Mouse (Mus musculus) midbrain, embryonic 11.5 days (tissue): Measurements from ENCODE around the gene Sgms2. TPM values are rescaled to one million over a fixed set of nuclear protein-coding genes. Genes with fewer than 3 reads are reported as not detected.
A peak's percentile ranks its signal among the peaks of the same experiment; 100 is the strongest.

Experiments used
- ATAC-seq: fragments of 200-750 bp; cut with Nextera tagmentation; 2 replicates; pipeline ENCODE4 v1.8.0; 2017; ENCODE audit warnings: moderate TSS enrichment, moderate library complexity; ENCODE audit not compliant: low FRiP score
- DNase-seq: peaks from one replicate; pipeline ENCODE4 v3.0.0; 2015; ENCODE audit warnings: low spot score; ENCODE audit errors: missing footprints
- H3K27ac ChIP-seq: fragments of 300-500 bp; sonication (generic); 2 replicates; pipeline ENCODE4 v1.5.1; 2014; ENCODE audit warnings: low read depth, low read length
- H3K27me3 ChIP-seq: fragments of 300-500 bp; sonication (generic); 2 replicates; pipeline ENCODE4 v1.6.1; 2014; ENCODE audit warnings: mild to moderate bottlenecking, low read length, moderate library complexity, mixed read lengths; ENCODE audit not compliant: control insufficient read depth, insufficient read depth
- H3K36me3 ChIP-seq: fragments of 300-500 bp; sonication (generic); 2 replicates; pipeline ENCODE4 v1.6.1; 2014; ENCODE audit warnings: mild to moderate bottlenecking, low read length, moderate library complexity, mixed read lengths; ENCODE audit not compliant: control insufficient read depth, insufficient read depth
- H3K4me1 ChIP-seq: fragments of 300-500 bp; sonication (generic); 2 replicates; pipeline ENCODE4 v1.6.1; 2014; ENCODE audit warnings: low read length; ENCODE audit not compliant: control insufficient read depth, insufficient read depth
- H3K4me2 ChIP-seq: fragments of 300-500 bp; sonication (generic); 2 replicates; pipeline ENCODE4 v1.6.1; 2014; ENCODE audit warnings: mild to moderate bottlenecking, moderate library complexity
- H3K4me3 ChIP-seq: fragments of 300-500 bp; sonication (generic); 2 replicates; pipeline ENCODE4 v1.5.1; 2014; ENCODE audit warnings: low read depth, low read length
- H3K9ac ChIP-seq: fragments of 300-500 bp; sonication (generic); 2 replicates; pipeline ENCODE4 v1.6.1; 2014; ENCODE audit warnings: low read length
- H3K9me3 ChIP-seq: fragments of 300-500 bp; sonication (generic); 2 replicates; pipeline ENCODE4 v1.6.1; 2016; ENCODE audit warnings: low read length; ENCODE audit not compliant: control insufficient read depth
- WGBS: fragments of 180-500 bp; shearing (Covaris S2); extraction: QIAGEN DNeasy Blood & Tissue Kit; methylation state at CpG from one replicate; pipeline ENCODE4 v1.1.7; 2014; 5-methylcytosine and 5-hydroxymethylcytosine counted together
- polyA plus RNA-seq: library from polyadenylated mRNA; unstranded; fragments of >200 nt; fragmentation: Nextera tagmentation; extraction: Ambion mirVana; gene quantifications from 2 replicates; pipeline ENCODE4 v1.2.1, GENCODE M21; 2014

The Sgms2 gene
- polyA plus RNA-seq, 1 experiment from 2014 or later, result 0.70 TPM

- ATAC-seq (no peak), DNase-seq (no peak)
- H3K27me3 ChIP-seq, result no peaks in the 10 kb centered on the region
- no peaks in the 10 kb centered on the region for H3K36me3 ChIP-seq
- no peak overlapping the region for H3K27ac ChIP-seq
- H3K9me3 ChIP-seq, result no peaks in the 10 kb centered on the region
- H3K4me3 ChIP-seq, result no peak overlapping the region
- no peaks in the 10 kb centered on the region for H3K4me1 ChIP-seq
- WGBS, result 87% methylated on average over 7 of the region's 7 CpGs
- H3K4me2 ChIP-seq, result no peak overlapping the region
- H3K9ac ChIP-seq, result no peak overlapping the region
These were observed 118.2 kb downstream of the Sgms2 start for GRCm38 (mm10) chr3:131372996-131373395.

- WGBS, result 92% methylated on average over 8 of the region's 8 CpGs
- Histone ChIP-seq H3K27me3 (no peaks in the 10 kb centered on the region), H3K36me3 (no peaks in the 10 kb centered on the region), H3K4me3 (no peak overlapping the region), H3K4me2 (no peak overlapping the region), H3K9ac (no peak overlapping the region), H3K27ac (no peak overlapping the region), H3K9me3 (no peaks in the 10 kb centered on the region), H3K4me1 (no peaks in the 10 kb centered on the region)
- no peak for DNase-seq
- no peak for ATAC-seq
These were observed 122.5 kb downstream of the Sgms2 start for GRCm38 (mm10) chr3:131368678-131369077.

GRCm38 (mm10) chr3:131367452-131367851 lies 123.8 kb downstream of the Sgms2 start:
- Histone ChIP-seq H3K4me1 (no peaks in the 10 kb centered on the region), H3K4me3 (no peak overlapping the region), H3K27me3 (no peaks in the 10 kb centered on the region), H3K9ac (no peak overlapping the region), H3K4me2 (no peak overlapping the region), H3K36me3 (no peaks in the 10 kb centered on the region), H3K9me3 (no peaks in the 10 kb centered on the region), H3K27ac (no peak overlapping the region)
- ATAC-seq (no peak), DNase-seq (no peak)
- 84% methylated on average over 4 of the region's 4 CpGs for WGBS

- Histone ChIP-seq H3K4me3 (no peak overlapping the region), H3K9me3 (no peaks in the 10 kb centered on the region), H3K27me3 (no peaks in the 10 kb centered on the region), H3K9ac (no peak overlapping the region), H3K4me2 (no peak overlapping the region), H3K27ac (no peak overlapping the region), H3K4me1 (no peaks in the 10 kb centered on the region), H3K36me3 (no peaks in the 10 kb centered on the region)
- no peak for DNase-seq
- WGBS, result 74% methylated on average over 23 of the region's 23 CpGs
- peak; percentile 58; the same call in 1 of the 2 replicates for ATAC-seq
These were observed 126.4 kb downstream of the Sgms2 start for GRCm38 (mm10) chr3:131364632-131365446.

GRCm38 (mm10) chr3:131364194-131364593 lies 127.0 kb downstream of the Sgms2 start:
- Histone ChIP-seq H3K9ac (no peak overlapping the region), H3K4me1 (no peaks in the 10 kb centered on the region), H3K4me3 (no peak overlapping the region), H3K9me3 (no peaks in the 10 kb centered on the region), H3K4me2 (no peak overlapping the region), H3K36me3 (no peaks in the 10 kb centered on the region), H3K27me3 (no peaks in the 10 kb centered on the region), H3K27ac (no peak overlapping the region)
- peak; percentile 19; the same call in 1 of the 2 replicates for ATAC-seq
- 86% methylated on average over 8 of the region's 8 CpGs for WGBS
- no peak for DNase-seq

GRCm38 (mm10) chr3:131363602-131364001 lies 127.6 kb downstream of the Sgms2 start:
- no peak for DNase-seq
- Histone ChIP-seq H3K4me3 (no peak overlapping the region), H3K4me1 (no peaks in the 10 kb centered on the region), H3K36me3 (no peaks in the 10 kb centered on the region), H3K9ac (no peak overlapping the region), H3K4me2 (no peak overlapping the region), H3K9me3 (no peaks in the 10 kb centered on the region), H3K27me3 (no peaks in the 10 kb centered on the region), H3K27ac (no peak overlapping the region)
- WGBS, result 94% methylated on average over 14 of the region's 14 CpGs
- ATAC-seq, result no peak

GRCm38 (mm10) chr3:131361960-131362359 lies 129.3 kb downstream of the Sgms2 start:
- DNase-seq, result no peak
- no peak overlapping the region for H3K27ac ChIP-seq
- WGBS, result 82% methylated on average over 4 of the region's 4 CpGs
- no peaks in the 10 kb centered on the region for H3K27me3 ChIP-seq
- H3K4me3 ChIP-seq, result no peak overlapping the region
- H3K4me1 ChIP-seq, result no peaks in the 10 kb centered on the region
- no peak for ATAC-seq
- no peak overlapping the region for H3K4me2 ChIP-seq
- no peaks in the 10 kb centered on the region for H3K9me3 ChIP-seq
- no peak overlapping the region for H3K9ac ChIP-seq
- no peaks in the 10 kb centered on the region for H3K36me3 ChIP-seq

- 88% methylated on average over 5 of the region's 5 CpGs for WGBS
- ATAC-seq (no peak), DNase-seq (no peak)
These were observed 132.2 kb downstream of the Sgms2 start for GRCm38 (mm10) chr3:131359011-131359410.

GRCm38 (mm10) chr3:131358205-131358604 lies 133.0 kb downstream of the Sgms2 start:
- ATAC-seq (no peak), DNase-seq (no peak)
- Histone ChIP-seq H3K36me3 (no peaks in the 10 kb centered on the region), H3K27me3 (no peaks in the 10 kb centered on the region), H3K4me3 (no peak overlapping the region), H3K4me2 (no peak overlapping the region), H3K9ac (no peak overlapping the region), H3K27ac (no peak overlapping the region), H3K9me3 (no peaks in the 10 kb centered on the region), H3K4me1 (no peaks in the 10 kb centered on the region)
- 85% methylated on average over 5 of the region's 5 CpGs for WGBS

More at GRCm38 (mm10) chr3:131359011-131359410, 132.2 kb downstream of the Sgms2 start:
- Histone ChIP-seq H3K36me3 (no peaks in the 10 kb centered on the region), H3K4me1 (no peaks in the 10 kb centered on the region), H3K9me3 (no peaks in the 10 kb centered on the region), H3K27ac (no peak overlapping the region), H3K27me3 (no peaks in the 10 kb centered on the region), H3K4me2 (no peak overlapping the region), H3K4me3 (no peak overlapping the region), H3K9ac (no peak overlapping the region)
